Mouse (Mus musculus): ENCODE measurements around the gene Ahnak2. TPM values are rescaled to one million over a fixed set of nuclear protein-coding genes. Genes with fewer than 3 reads are reported as not detected.

Gene Ahnak2
- polyA plus RNA-seq, 1 experiment from 2014 or later: 0.36 TPM

- H3K9ac ChIP-seq (replicated peaks): no peak overlapping the region
- no peaks in the 10 kb centered on the region for H3K36me3 ChIP-seq (replicated peaks; ENCODE audit: insufficient read depth, low read length)
- DNase-seq: no peak
- H3K4me2 ChIP-seq (ENCODE audit: low read depth, low read length): no peak overlapping the region
- H3K4me3 ChIP-seq (ENCODE audit: low read depth, low read length): no peak overlapping the region
- ATAC-seq: no peak
- no peaks in the 10 kb centered on the region for H3K27me3 ChIP-seq (ENCODE audit: insufficient read depth, low read length)
- 63% methylated on average over 6 of the region's 6 CpGs for WGBS (ENCODE audit: insufficient replicate concordance)
- H3K4me1 ChIP-seq (ENCODE audit: insufficient read depth): no peaks in the 10 kb centered on the region
- no peak overlapping the region for H3K27ac ChIP-seq (ENCODE audit: low read depth)
- H3K9me3 ChIP-seq (ENCODE audit: low read length): no peaks in the 10 kb centered on the region
- no peak for TF ChIP-seq CTCF (IDR thresholded peaks at IDR 0.05; ENCODE audit: low read depth)
- TF ChIP-seq EP300 (IDR thresholded peaks at IDR 0.05; ENCODE audit: low read depth): no peak
Observed at GRCm38 (mm10) chr12:112774026-112774425, 28.4 kb downstream of the Ahnak2 start.

- TF ChIP-seq EP300 (IDR thresholded peaks at IDR 0.05; ENCODE audit: low read depth): no peak
- TF ChIP-seq CTCF (IDR thresholded peaks at IDR 0.05; ENCODE audit: low read depth): no peak
- no peaks in the 10 kb centered on the region for H3K27me3 ChIP-seq (ENCODE audit: insufficient read depth, low read length)
- H3K9me3 ChIP-seq (ENCODE audit: low read length): no peaks in the 10 kb centered on the region
- no peaks in the 10 kb centered on the region for H3K4me1 ChIP-seq (ENCODE audit: insufficient read depth)
- no peaks in the 10 kb centered on the region for H3K36me3 ChIP-seq (replicated peaks; ENCODE audit: insufficient read depth, low read length)
- 52% methylated on average over 9 of the region's 9 CpGs for WGBS (ENCODE audit: insufficient replicate concordance)
- no peak overlapping the region for H3K9ac ChIP-seq (replicated peaks)
- no peak overlapping the region for H3K4me3 ChIP-seq (ENCODE audit: low read depth, low read length)
- DNase-seq: no peak
- no peak overlapping the region for H3K4me2 ChIP-seq (ENCODE audit: low read depth, low read length)
- no peak for ATAC-seq
- H3K27ac ChIP-seq (ENCODE audit: low read depth): no peak overlapping the region
Observed at GRCm38 (mm10) chr12:112773366-112773765, 29.1 kb downstream of the Ahnak2 start.

DNA sequence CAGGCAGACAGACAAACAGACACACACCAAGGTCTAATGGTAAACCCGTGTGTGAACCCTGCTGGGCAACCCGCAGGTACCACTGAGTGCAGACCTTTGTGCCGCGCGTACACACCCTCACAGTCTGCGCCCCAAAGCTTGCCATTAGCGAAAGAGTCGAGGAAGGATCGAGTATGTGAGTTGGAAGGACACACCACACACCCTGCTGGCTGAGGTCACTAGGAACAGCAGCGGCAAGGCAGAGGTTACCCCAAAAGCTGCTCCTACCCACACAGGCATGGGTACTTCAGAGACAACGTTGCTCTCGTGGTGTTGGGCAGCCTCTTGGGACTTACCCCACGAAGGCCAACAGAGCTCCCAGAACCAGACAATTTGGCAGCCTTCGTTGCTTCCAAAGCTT lies 30.2 kb downstream of the Ahnak2 start:
- H3K9me3 ChIP-seq (ENCODE audit: low read length): no peaks in the 10 kb centered on the region
- no peak overlapping the region for H3K4me3 ChIP-seq (ENCODE audit: low read depth, low read length)
- DNase-seq (no peak), ATAC-seq (no peak)
- H3K27me3 ChIP-seq (ENCODE audit: insufficient read depth, low read length): no peaks in the 10 kb centered on the region
- WGBS (ENCODE audit: insufficient replicate concordance): 82% methylated on average over 14 of the region's 14 CpGs
- TF ChIP-seq CTCF (IDR thresholded peaks at IDR 0.05; ENCODE audit: low read depth): no peak
- no peak for TF ChIP-seq EP300 (IDR thresholded peaks at IDR 0.05; ENCODE audit: low read depth)
- no peak overlapping the region for H3K4me2 ChIP-seq (ENCODE audit: low read depth, low read length)
- no peaks in the 10 kb centered on the region for H3K36me3 ChIP-seq (replicated peaks; ENCODE audit: insufficient read depth, low read length)
- no peaks in the 10 kb centered on the region for H3K4me1 ChIP-seq (ENCODE audit: insufficient read depth)
- no peak overlapping the region for H3K9ac ChIP-seq (replicated peaks)
- no peak overlapping the region for H3K27ac ChIP-seq (ENCODE audit: low read depth)

DNA sequence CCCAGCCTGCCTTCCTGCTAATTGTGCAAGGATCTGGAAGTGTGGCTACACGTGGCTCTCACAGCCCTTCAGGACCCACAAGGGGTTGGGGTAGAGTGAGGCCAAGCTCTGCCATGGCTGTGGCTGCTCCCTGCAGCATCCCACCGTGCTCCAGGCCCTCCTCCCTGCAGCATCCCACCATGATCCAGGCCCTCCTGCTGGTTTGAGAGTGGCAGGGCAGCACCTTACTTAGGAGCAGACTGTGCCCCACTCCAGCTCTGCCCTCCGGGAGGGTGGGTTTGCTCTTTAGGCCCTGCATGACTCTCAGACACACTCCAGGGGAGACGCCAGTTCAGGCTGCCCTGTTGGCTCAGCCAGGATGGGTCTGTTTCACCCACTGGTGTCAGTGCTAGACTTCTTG lies 32.1 kb downstream of the Ahnak2 start:
- Histone ChIP-seq H3K4me1 (ENCODE audit: insufficient read depth) (no peaks in the 10 kb centered on the region), H3K9ac (replicated peaks) (no peak overlapping the region), H3K27ac (ENCODE audit: low read depth) (no peak overlapping the region), H3K4me3 (ENCODE audit: low read depth, low read length) (no peak overlapping the region), H3K4me2 (ENCODE audit: low read depth, low read length) (no peak overlapping the region), H3K9me3 (ENCODE audit: low read length) (no peaks in the 10 kb centered on the region), H3K36me3 (replicated peaks; ENCODE audit: insufficient read depth, low read length) (no peaks in the 10 kb centered on the region), H3K27me3 (ENCODE audit: insufficient read depth, low read length) (no peaks in the 10 kb centered on the region)
- WGBS (ENCODE audit: insufficient replicate concordance): 71% methylated on average over 4 of the region's 4 CpGs
- DNase-seq: no peak
- ATAC-seq: no peak
- TF ChIP-seq EP300 (IDR thresholded peaks at IDR 0.05; ENCODE audit: low read depth): no peak
- TF ChIP-seq CTCF (IDR thresholded peaks at IDR 0.05; ENCODE audit: low read depth): no peak

DNA sequence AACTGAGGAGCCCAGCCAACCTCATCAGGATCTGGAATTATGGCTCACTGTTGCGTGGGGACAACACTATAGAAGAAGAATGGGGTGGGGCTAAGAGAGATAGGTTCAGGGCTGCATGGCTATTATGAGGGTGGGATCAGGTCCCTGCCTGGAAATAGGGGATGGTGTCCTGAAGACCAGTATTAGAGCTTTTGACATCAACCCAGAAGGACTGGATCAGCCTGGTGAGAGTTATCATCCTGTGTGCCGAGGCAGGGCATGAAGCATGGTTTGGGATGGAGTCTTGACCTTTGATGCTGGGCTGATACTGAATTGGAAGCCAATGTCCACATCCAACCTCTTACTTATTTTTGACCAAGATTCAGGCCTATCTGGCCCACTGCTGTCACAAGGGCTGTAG lies 32.7 kb downstream of the Ahnak2 start:
- no peaks in the 10 kb centered on the region for H3K27me3 ChIP-seq (ENCODE audit: insufficient read depth, low read length)
- H3K4me3 ChIP-seq (ENCODE audit: low read depth, low read length): no peak overlapping the region
- no peaks in the 10 kb centered on the region for H3K4me1 ChIP-seq (ENCODE audit: insufficient read depth)
- H3K4me2 ChIP-seq (ENCODE audit: low read depth, low read length): no peak overlapping the region
- H3K36me3 ChIP-seq (replicated peaks; ENCODE audit: insufficient read depth, low read length): no peaks in the 10 kb centered on the region
- no peak for ATAC-seq
- TF ChIP-seq CTCF (IDR thresholded peaks at IDR 0.05; ENCODE audit: low read depth) (no peak), EP300 (IDR thresholded peaks at IDR 0.05; ENCODE audit: low read depth) (no peak)
- no peak for DNase-seq
- H3K27ac ChIP-seq (ENCODE audit: low read depth): no peak overlapping the region
- no peak overlapping the region for H3K9ac ChIP-seq (replicated peaks)
- WGBS (ENCODE audit: insufficient replicate concordance): 82% methylated on average over 2 of the region's 2 CpGs
- no peaks in the 10 kb centered on the region for H3K9me3 ChIP-seq (ENCODE audit: low read length)

GRCm38 (mm10) chr12:112769031-112769430 lies 33.4 kb downstream of the Ahnak2 start:
- DNase-seq (no peak), ATAC-seq (no peak)
- Histone ChIP-seq H3K9me3 (ENCODE audit: low read length) (no peaks in the 10 kb centered on the region), H3K36me3 (replicated peaks; ENCODE audit: insufficient read depth, low read length) (no peaks in the 10 kb centered on the region), H3K9ac (replicated peaks) (no peak overlapping the region), H3K27ac (ENCODE audit: low read depth) (no peak overlapping the region), H3K4me1 (ENCODE audit: insufficient read depth) (no peaks in the 10 kb centered on the region), H3K27me3 (ENCODE audit: insufficient read depth, low read length) (no peaks in the 10 kb centered on the region), H3K4me2 (ENCODE audit: low read depth, low read length) (no peak overlapping the region), H3K4me3 (ENCODE audit: low read depth, low read length) (no peak overlapping the region)
- TF ChIP-seq CTCF (IDR thresholded peaks at IDR 0.05; ENCODE audit: low read depth) (no peak), EP300 (IDR thresholded peaks at IDR 0.05; ENCODE audit: low read depth) (no peak)
- 71% methylated on average over 6 of the region's 6 CpGs for WGBS (ENCODE audit: insufficient replicate concordance)

- DNase-seq: no peak
- 82% methylated on average over 8 of the region's 8 CpGs for WGBS (ENCODE audit: insufficient replicate concordance)
- Histone ChIP-seq H3K4me3 (ENCODE audit: low read depth, low read length) (no peak overlapping the region), H3K27me3 (ENCODE audit: insufficient read depth, low read length) (no peaks in the 10 kb centered on the region), H3K4me1 (ENCODE audit: insufficient read depth) (peaks cover 4% of the 10 kb centered on the region; the same call in 1 of the 2 replicates), H3K9ac (replicated peaks) (no peak overlapping the region), H3K4me2 (ENCODE audit: low read depth, low read length) (no peak overlapping the region), H3K27ac (ENCODE audit: low read depth) (no peak overlapping the region), H3K9me3 (ENCODE audit: low read length) (no peaks in the 10 kb centered on the region), H3K36me3 (replicated peaks; ENCODE audit: insufficient read depth, low read length) (no peaks in the 10 kb centered on the region)
- TF ChIP-seq EP300 (IDR thresholded peaks at IDR 0.05; ENCODE audit: low read depth): no peak
- no peak for TF ChIP-seq CTCF (IDR thresholded peaks at IDR 0.05; ENCODE audit: low read depth)
- ATAC-seq: no peak
Observed at GRCm38 (mm10) chr12:112768166-112768565, 34.3 kb downstream of the Ahnak2 start.

All from liver, postnatal 0 days (tissue).